Comparison of ENCODE assay signal across 14 mouse cellular contexts in genomic region chr6:120886696-120887095, GRCm38 (mm10). TPM values are rescaled to one million over a fixed set of nuclear protein-coding genes. Genes with fewer than 3 reads are reported as not detected.
A peak's percentile ranks its signal among the peaks of the same experiment; 100 is the strongest.
DNase-seq lines count a peak whose midpoint lies in the region; ATAC-seq lines count a peak whose summit lies in the region.
"Had no signal": no experiment of that assay in that cellular context is flagged by ENCODE, and none has a peak within 500 bp of the region (broad histone marks: within the 10 kb centered on the region; RNA-seq: fewer than 3 reads in every experiment).

No protein-coding gene starts in this region.

- peak; percentile 10; the same call in 1 of the 2 replicates for ATAC-seq in frontal cortex, adult (ENCODE audit: low TSS enrichment)
- ATAC-seq: forebrain, embryonic 14.5 days; forebrain, embryonic 16.5 days had no signal

- intact Hi-C loops in left cerebral cortex, postnatal 4 days (cut with DNase I), result no loop called here

- peak; percentile 66 to 78 for DNase-seq in cerebellum, postnatal 14 days
- no peak for DNase-seq in cerebellum, postnatal 36 days
- DNase-seq in frontal cortex, adult 2 months (ENCODE audit: extremely low spot score in 1 of 2, low spot score in 1 of 2), result no peak
- peak; percentile 59 for DNase-seq in left cerebral cortex, postnatal 4 days
- no peak for DNase-seq in left cerebral cortex, adult 8-10 months (ENCODE audit: low spot score in 2 of 2)
- DNase-seq: adrenal gland, adult 2 months; adrenal gland, postnatal 10 days; adrenal gland, postnatal 25 days; cerebellum, adult 11 months; cerebellum, adult 9-11 months; embryo, embryonic 11 days had no signal

RNA-seq across cellular contexts. Expression of gene Bid, which starts 30.0 kb away (rescaled TPM):
- polyA plus RNA-seq in frontal cortex, adult 2 months (2012; rRNA removed), result 19.7 and 20.1 TPM in 2 replicates
- 10 to 100 TPM; 18.8 to 22.4 TPM for total RNA-seq in left cerebral cortex, postnatal 4 days (2021)
- 10 to 100 TPM in 3 of 4 experiments, 1 to 10 TPM in 1; 9.8 to 14.0 (median 11.5) TPM for total RNA-seq in left cerebral cortex, adult 8-10 months (2022)

RNA-seq across cellular contexts. Expression of gene Bcl2l13, which starts 50.7 kb away (rescaled TPM):
- polyA plus RNA-seq in frontal cortex, adult 2 months (2012; rRNA removed), result 22.3 and 23.8 TPM in 2 replicates
- total RNA-seq in left cerebral cortex, postnatal 4 days (2021), result 10 to 100 TPM; 38.0 to 40.8 TPM
- total RNA-seq in left cerebral cortex, adult 8-10 months (2022), result 10 to 100 TPM; 34.1 to 53.4 (median 45.8) TPM

Comparison
In these comparisons a context has a peak if more than half of its experiments do, and no peak if none do; other contexts are left out.
1. DNase-seq: peak in cerebellum, postnatal 14 days (2 of 2) and left cerebral cortex, postnatal 4 days (single experiment); none in cerebellum, postnatal 36 days (0 of 2), frontal cortex, adult 2 months (0 of 2) and left cerebral cortex, adult 8-10 months (0 of 2).